Mouse (Mus musculus) frontal cortex, postnatal 14 days (tissue): ENCODE results near the gene Tiam2.

Experiments
- DNase-seq, 2 experiments: peaks; one replicate each; pipeline ENCODE4 v3.0.0; 2022; ENCODE audit warnings: low spot score in 2 of 2

Tiam2 gene

DNA sequence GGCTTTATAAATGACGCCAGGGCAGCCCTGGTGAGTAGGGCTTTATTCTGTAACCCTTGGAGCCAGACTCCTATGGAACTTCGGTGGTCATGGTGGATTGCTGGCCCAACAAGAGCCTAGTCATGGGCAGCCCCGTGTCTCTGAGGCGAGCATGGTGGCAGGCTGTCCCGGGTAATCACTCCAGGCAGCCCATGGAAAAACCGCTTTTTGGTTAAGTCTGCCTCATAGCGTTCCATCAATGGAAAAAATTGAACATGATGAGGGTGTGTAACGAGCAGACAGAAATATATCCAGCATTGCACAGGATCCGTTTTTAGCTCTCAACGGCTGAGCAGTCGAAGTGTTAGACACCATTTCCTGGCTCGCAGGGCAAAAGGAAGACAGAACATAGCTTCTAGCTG lies 70.5 kb downstream of the Tiam2 start:
- peak in 1 of 2 experiments; percentile 32 for DNase-seq

DNA sequence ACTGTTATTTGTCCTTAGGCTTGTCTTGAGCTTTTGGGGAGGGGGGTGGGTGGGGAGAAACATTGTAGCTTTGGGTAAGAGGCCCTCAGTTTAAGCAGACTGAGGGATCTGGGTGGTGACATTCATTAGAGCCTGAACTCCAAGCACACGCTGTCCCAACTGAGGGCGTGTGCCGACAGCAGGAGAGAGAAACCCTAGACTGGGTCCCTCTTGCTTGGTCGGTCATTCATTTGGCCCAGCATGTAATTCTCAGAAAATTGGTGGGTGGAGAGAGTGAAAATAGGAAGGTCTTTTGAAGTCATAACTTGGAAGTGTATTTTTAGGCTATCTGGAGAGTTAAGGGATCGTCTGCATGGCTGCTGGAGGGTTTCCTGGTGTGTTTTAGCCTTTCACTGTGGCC lies 71.5 kb downstream of the Tiam2 start:
- no peak for DNase-seq

DNA sequence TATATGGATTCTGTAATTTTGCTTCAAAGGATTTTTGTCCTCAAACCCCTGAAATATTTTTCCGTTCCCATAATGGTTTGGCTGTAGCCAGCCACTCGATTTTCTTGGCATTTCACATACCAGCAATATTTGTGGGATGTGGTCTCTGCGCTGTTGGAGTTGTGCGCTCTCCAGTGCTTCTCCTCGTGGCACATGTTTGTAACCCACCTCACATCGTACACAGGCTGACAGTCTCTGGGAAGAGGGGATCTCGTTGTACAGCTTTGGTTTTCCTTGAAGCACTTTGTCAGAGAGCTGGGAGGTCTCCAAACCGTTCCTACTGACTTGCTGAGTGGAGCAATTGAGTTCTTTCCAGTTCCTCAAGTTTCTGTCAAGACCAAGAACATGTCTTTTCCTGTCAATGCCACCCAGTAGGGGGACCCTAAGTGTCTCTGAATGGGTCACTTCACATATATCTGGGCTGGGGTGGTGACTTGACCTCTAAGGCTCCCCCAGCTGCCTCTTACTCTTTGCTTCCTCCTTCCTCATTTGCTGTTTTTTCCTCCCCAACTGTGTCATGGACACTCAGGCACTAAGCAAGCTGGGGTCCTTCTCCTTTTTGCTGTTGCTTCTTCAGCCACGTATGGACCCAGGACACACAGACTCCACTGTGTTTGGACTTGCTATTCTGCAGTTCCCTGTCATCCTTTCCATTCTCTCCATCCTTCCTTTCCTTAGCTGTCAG lies 79.1 kb downstream of the Tiam2 start:
- DNase-seq = no peak

DNA sequence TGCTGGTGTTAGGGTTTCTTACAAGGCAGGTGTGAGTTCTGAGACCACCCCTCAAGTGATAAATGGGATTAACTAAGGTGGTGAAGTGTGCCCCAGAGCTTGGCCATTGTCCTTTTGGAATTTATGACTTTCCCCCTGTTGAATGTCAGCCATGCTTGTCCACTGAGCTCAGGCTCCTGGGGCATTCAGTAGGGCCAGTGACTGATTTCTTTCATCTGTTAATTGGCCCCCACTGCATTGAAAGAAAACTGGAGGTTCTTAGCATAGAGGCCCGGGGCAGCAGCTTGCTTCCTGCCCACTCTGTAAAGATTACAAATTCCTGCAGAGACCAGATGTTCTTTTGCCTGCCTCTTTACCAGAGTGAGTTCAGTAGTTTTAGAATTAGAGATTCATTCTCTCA lies 80.7 kb downstream of the Tiam2 start:
- DNase-seq = no peak

DNA sequence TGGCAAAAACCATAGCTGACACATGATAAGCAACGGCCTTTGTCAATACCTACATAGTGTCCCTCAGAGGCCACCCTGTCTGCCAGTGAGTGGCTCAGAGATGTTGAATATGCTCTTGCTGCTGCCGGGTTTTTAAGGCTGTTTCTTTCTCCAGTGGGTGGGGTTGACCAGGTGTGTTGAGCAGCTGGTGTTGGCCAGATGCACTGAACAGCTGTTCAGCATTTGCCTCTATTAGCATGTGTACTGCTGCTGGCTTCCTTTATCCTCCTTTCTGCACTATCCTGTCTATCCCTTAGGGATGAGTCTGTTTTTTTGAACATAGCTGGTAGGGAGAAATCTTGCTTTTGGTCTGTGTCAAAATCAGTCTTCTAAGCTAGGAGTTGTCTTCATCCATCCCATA lies 83.9 kb downstream of the Tiam2 start:
- DNase-seq = no peak

DNA sequence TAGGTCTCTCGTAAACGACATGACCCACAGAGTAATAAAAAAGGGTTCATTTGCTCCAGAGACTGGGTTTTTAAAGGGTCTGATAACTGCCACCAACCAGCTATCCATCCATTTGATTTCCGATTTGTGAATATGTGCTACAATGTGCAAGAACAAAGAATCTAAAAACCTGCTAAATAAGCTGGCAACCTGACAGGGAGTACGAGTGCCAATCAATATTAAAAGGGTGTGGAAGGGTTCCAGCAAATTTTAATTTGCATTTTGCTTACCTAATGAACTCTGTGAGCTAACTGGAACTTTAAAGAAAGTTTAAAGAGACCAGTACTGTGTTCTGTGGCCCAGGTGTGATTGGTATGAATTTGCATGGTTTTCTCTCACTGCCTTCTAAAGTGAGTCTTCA lies 86.4 kb downstream of the Tiam2 start:
- DNase-seq = no peak

DNA sequence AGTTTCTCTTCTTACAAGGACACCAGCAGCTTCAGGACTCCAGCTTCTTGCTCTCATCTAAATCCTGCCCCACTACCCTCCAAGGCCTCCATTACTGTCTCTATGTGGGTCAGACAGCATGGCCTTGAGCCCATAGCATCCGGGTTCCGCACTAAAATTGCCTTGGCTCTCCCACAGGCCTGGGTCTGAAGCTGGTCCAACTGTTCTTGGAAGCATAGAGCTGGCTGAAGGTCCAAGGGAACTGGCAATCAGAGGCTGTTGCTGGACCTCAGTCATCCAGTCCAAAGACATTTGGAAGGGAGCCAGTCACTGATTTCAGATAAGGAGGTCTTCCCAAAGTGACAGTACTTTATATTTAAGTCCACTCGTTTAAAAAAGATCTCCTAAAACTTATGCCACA lies 89.2 kb downstream of the Tiam2 start:
- DNase-seq = peak in 1 of 2 experiments; percentile 36

DNA sequence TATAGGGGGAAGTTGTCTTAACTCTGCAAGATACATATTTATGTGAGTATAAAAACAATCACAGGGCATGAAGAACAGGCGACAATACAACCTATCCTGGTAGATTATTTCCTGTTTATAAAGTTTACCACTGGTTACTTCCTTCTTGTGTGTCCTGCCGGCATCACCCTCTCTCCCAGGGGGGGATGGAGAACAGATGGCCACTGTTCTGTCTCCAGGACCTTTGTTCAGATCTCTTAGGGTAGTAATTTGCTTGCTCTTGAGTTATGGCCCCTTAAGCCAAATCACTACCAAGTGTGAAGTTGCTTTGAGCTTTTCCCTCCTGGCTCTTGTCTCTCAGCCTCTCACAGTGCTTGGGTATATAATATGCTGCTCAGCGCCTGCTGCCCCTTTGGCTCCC lies 90.0 kb downstream of the Tiam2 start:
- no peak for DNase-seq

DNA sequence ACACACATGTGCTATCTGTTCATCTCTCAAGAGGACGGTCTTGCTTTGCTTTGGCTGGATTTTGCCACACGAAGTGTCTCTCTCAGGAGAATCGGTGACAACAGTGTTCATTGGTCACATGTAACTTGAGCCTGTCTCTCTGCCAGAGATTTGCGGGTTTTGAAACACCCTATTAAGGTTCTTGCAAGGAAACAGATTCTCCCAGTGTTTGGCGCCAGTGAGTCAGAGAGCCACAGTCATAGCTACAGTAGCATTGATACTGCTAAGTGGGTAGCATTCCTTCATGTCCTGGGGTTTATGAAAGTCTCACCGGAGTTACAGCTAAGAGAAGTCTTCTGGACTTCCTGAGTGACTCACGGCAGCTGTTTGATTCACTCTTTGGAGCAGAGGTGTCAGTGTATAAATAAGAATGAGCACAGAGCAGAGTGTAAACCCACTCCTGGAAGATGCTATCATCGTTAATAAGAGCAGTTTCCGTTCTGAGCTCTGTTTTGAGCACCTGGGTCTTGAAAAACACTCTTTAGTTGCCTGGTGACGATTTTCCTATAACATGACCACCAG lies 93.1 kb downstream of the Tiam2 start:
- no peak for DNase-seq

DNA sequence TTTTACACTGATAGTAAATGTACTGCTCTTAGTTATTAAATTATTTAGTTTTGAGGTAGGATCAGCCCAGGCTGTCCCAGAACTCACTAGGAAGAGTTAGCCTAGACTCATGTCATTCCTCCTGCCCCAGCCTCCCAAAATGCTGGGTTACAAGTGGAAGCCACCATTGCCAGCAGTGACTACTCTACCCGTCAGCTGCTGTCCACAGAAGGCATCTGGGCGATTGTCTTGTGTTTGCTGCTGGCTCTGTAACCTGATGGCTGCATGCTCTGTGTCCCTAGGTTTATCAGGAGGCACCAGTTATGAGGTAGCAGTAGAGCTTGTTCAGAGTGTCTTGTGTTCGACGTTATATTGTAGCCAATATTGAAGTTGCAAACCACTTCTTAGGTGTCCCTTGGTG lies 93.8 kb downstream of the Tiam2 start:
- DNase-seq = no peak

DNA sequence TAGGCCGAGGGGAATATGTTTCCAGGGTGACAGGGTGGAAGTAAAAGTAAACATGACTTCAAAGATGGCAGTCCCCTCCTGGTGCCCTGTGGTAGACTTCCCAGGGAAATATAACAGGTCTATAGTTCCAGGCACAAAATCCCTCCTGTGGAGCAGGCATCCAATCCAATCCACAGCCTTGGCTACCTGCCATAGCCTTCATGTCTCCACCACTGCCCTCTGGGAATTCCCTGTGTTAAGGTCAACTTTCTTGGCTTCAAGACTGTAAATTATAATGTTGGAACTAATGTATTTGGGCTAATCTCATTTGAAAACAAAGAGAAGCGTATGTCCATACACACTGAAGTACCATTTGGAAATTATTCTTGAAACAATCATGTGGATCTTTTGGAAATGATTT lies 97.0 kb downstream of the Tiam2 start:
- no peak for DNase-seq

DNA sequence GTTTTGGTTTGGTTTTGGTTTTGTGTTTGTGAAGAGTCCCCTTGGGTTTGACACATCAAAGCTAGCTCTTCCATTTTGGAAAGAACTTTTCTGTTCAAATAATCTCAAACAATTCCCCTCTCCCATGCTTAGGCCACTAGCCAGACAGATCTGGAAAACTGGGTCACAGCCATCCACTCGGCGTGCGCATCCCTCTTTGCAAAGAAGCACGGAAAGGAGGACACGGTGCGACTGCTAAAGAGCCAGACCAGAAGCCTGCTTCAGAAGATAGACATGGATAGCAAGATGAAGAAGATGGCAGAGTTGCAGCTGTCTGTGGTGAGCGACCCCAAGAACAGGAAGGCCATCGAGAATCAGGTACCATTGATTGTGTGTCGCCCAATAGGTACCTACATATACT lies 102.3 kb downstream of the Tiam2 start:
- no peak for DNase-seq

DNA sequence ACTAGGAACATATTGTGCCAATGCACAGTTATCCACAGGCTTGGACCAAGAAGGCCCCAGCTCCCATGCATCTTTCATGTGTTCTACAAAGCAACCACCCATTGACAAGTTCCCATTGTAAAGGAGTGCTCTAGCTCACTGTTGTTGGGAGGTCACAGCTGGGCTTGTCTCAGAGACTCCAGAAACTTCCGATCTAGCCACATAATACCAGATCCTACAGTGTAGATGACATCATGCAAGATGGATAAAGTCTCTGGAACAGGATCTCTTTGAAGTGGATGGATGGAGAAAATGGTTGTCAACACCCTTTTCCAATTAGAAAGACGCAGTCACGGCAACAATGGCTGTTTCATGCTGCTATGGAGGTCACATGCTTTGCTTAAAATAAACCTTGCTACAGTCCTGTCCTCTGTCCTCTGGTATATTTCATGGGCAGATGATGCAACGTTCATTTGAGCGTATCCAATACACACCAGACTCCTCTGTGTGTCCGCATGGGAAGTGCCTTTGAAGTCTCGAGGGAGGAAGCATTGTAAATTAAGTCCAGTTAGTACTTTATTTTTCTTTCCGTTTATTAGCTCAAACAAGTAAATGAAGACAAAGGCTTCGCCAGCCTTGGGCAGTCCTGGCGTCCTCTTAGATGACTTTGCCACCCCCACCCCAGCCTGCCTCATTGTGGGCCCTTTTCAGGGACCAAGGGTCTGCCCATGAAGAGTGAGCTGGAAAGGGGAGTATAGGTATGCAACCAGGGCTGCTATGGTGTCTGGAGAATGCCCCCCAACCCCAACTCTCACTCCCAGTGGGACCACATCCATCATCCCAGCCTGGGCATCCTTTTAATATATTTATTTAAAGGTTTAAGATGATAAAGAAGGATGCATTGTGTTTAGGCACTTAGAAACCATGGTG lies 106.5 kb downstream of the Tiam2 start:
- DNase-seq = no peak

DNA sequence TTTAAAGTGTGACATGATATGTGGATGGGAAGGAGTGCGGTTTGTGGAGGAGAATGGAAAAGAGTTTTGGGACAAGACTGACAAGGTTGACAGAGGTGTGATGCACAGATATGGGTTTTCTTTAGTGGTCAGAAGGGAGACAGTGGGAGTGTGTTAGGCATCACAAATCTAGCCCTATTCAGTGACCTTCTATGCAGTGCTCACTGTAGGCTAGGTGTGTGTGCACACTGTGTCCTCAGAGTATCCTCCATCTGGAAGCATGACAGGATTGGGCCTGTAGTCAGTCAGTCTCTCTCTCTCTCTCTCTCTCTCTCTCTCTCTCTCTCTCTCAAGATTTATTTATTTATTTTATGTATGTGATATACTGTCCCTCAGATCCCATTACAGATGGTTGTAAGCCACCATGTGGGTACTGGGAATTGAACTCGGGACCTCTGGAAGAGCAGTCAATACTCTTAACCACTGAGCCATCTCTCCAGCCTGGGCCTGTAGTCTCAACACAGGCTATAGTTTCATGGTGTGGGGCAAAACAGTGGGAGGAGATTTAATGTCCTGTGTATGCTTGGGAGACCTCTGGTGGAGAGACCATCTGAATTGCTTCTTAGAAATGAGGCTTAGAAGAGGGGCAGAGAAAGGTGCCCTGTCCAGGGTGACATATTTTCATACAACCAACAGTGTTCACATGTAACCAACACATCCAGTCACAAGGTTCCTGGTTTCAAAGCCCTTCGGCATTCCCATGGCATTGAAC lies 107.3 kb downstream of the Tiam2 start:
- no peak for DNase-seq

DNA sequence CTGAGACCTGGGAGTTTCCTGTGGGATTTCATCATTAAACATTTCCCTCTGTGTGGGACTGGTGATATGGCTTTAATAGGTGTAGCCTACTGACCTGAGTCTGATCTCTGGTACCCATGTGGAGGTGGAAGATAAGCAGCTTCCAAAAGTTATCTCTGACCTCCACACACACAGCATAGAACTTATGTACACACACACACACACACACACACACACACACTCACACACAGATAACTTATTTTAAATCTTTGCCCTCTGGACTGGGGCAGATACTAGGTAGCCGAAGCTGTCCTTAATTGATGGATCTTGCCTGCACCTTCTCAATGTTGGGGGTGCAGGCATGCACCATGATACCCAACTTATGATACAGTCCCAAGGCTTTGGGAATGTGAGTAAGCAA lies 108.9 kb downstream of the Tiam2 start:
- no peak for DNase-seq

DNA sequence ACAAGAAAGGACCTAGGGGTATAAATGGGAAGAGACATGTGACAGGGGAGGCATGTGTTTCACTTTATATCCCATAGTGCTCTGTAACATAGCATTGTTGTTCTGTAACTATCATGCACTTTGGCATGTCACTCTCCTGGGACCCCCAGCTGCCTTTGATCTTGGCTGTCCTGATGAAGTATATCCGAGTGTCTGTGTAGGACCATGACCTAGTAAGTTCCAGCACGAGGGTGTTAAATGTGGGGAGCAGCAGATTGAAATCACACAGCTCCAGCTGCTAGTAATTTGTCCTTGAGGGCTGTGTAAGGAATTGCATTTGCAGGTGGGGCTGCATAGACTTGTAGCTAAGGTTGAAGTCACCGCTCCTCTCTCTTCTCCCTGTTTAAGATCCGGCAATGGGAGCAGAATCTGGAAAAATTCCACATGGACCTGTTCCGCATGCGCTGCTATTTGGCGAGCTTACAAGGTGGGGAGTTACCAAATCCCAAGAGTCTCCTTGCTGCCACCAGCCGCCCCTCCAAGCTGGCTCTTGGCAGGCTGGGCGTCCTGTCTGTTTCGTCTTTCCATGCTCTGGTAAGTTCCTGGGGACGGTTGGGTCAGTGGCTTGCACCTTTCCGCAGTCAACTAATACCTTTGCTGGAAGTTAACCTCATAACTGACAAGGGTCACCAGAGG lies 110.6 kb downstream of the Tiam2 start:
- DNase-seq = no peak

DNA sequence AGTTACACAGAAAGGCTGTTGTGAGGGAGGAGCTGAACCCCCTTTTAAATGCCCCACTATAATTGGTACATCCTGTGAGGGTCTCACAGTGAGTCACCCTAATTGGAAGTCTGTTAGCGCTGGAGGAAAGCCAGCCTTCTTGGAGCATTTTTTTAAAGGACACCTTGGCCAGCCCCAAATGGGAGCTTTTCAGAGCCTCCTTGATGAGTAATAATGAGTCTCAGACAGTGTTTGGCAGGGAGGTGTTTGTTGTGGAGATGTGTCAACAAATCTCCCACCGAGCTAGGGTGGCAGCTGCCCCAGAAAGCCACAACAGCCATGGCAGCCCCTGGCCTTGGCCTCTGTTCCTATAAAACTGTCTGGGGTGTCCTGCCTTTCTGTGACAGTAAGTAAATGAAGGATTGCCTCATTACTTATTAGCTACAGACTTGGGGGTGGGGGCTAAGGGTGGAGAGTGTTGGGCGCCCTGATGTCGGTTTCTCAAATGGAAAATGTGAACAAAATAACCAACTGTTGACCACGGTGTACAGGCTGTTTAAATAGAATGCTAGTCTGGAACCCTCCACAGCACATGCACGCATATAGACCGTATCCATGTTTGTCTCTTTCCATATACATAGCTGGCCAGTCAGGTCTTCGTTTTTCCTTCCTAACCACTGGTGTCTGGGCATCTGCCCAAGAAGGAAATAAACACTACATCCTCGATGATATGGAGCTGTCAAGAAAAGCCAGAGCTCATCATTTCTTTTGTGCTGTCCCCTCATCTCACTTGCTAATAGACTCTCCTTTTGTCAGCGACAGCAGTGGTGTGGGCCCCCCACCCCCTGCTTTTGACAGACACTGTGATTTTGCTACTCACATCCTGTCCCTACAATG lies 116.4 kb downstream of the Tiam2 start:
- DNase-seq = no peak

DNA sequence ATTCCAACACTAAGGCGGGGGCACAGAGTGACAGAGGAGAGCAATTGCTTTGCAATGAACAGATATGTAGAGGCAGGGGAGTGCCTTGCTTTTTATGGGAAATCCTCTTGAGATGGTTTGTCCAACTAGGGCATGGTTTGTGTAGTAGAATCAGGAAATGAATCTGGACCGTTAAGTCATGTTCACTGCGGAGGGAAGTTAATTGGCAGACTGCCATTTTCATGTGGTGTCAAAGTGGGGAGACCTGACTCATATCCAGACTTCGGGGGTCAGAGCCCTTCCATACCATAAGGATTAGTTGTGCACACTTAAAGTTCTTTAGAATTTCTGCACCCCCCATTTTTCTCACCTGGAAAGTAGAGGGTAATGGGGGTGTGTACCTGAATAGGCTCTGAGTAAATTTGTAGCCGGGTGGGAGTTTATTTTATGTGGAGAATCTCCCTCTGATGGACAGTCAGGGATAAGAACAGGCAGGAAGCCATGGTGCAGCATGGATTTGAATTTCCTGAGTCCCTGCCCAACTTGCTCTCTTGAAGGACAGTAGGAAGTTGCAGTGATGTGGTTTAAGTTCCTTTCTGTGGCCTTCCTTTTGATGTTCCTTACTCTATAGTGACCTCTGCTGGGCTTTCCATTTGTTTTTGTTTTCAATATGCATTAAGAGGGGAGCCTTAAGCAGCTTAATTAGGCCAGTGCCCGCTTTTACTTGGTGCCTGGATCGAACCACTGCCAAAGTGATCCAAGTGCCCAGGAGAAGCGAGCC lies 120.0 kb downstream of the Tiam2 start:
- no peak for DNase-seq

DNA sequence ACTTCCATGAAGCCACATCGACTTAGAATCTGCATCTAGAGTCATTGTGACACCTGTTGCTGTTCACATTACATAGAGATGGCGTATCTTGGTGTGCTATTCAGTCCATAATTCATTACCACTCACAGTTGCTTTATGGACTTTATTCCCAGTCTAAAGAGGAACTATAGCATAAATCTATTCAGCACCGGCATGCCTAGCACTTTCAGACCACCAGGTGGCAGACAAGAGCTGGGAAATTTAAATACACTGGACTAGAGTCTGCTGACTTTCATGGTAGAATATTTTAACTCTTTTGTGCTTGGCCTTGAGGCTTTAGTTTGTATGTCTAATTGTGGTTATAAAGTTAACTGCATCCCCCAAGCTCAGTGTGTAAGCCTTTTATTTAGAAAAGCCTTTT lies 122.4 kb downstream of the Tiam2 start:
- DNase-seq = peak; percentile 36 to 72

DNA sequence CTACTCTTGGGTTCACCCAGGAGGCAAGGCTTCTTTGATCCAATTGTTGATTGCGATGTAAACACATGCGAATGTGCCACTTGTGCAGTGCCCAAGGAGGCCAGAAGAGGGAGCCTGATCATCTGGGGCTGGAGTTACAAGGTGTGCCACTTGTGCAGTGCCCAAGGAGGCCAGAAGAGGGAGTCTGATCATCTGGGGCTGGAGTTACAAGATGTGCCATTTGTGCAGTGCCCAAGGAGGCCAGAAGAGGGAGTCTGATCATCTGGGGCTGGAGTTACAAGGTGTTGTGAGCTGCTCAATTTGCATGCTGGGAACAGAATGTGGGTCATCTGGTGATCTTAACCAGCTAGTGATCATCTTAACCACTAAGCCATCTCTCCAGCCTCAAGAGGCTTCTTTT lies 124.7 kb downstream of the Tiam2 start:
- peak; percentile 34 to 44 for DNase-seq
